Mouse (Mus musculus): ENCODE data around the gene Gm20403. TPM values are rescaled to one million over a fixed set of nuclear protein-coding genes. Genes with fewer than 3 reads are reported as not detected.

Gm20403 gene
- total and polyA plus RNA-seq, 3 experiments = not detected

DNA sequence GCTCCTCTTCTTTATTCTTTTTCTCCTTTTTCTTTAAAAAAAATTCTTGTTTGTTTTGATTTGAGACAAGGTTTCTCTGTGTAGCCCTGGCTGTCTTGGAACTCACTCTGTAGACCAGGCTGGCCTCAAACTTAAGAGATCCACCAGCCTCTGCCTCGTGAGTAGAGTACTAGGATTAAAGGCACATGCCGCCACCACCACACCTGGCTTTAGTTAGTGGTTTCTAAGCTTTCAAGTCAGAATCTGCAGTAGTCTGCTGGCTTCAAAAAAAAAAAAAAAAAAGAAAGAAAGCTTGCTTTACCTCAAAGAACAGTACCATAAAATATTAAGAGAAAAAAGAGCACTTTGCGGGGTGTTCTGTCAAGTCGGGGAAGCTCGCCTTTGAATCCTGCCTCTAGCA is 29.1 kb upstream of the Gm20403 start:
- Histone ChIP-seq H3K4me2 (ENCODE audit: insufficient read depth, low read depth, poor library complexity, severe bottlenecking) (no peak overlapping the region), H3K36me3 (replicated peaks in 1 of 2; ENCODE audit: control insufficient read depth in 1 of 2, insufficient read depth in 1 of 2, low read length in 1 of 2) (no peaks in the 10 kb centered on the region), H3K9me3 (replicated peaks; ENCODE audit: low read length) (no peaks in the 10 kb centered on the region), H3K27ac (ENCODE audit: insufficient read depth, low read depth) (no peak overlapping the region), H3K27me3 (replicated peaks) (no peaks in the 10 kb centered on the region), H3K9ac (ENCODE audit: insufficient read depth, low read depth) (no peak overlapping the region), H3K79me2 (replicated peaks; ENCODE audit: control insufficient read depth, extremely low read depth, insufficient read depth, poor library complexity, severe bottlenecking) (no peaks in the 10 kb centered on the region), H3K4me1 (ENCODE audit: control insufficient read depth in 1 of 2, insufficient read depth in 2 of 2) (peaks cover 7 to 52% of the 10 kb centered on the region in 2 experiments; a peak in 3 of 4 replicates), H3K4me3 (replicated peaks in 1 of 3; ENCODE audit: low read depth in 2 of 3, low read length in 2 of 3, poor library complexity in 1 of 3) (no peak overlapping the region)
- DNase-seq (ENCODE audit: extremely low read depth) = no peak
- dilution Hi-C loops (cut with MboI; ENCODE audit: extremely low pct_ligation_motif_present, extremely low pct_unique_long_range_greater_than_20kb, low sequenced_read_pairs) (no loop called here), in situ Hi-C loops (cut with MboI; ENCODE audit: low pct_ligation_motif_present, low pct_unique_long_range_greater_than_20kb, low sequenced_read_pairs) (no loop called here)
- TF ChIP-seq ZNF384 (IDR thresholded peaks at IDR 0.05; ENCODE audit: low read depth, low read length) = peak; percentile 73
- no peak for TF ChIP-seq ZC3H11A (IDR thresholded peaks at IDR 0.05; ENCODE audit: low read depth, low read length)
- TF ChIP-seq NELFE (IDR thresholded peaks at IDR 0.05; ENCODE audit: low read depth, low read length) = no peak

DNA sequence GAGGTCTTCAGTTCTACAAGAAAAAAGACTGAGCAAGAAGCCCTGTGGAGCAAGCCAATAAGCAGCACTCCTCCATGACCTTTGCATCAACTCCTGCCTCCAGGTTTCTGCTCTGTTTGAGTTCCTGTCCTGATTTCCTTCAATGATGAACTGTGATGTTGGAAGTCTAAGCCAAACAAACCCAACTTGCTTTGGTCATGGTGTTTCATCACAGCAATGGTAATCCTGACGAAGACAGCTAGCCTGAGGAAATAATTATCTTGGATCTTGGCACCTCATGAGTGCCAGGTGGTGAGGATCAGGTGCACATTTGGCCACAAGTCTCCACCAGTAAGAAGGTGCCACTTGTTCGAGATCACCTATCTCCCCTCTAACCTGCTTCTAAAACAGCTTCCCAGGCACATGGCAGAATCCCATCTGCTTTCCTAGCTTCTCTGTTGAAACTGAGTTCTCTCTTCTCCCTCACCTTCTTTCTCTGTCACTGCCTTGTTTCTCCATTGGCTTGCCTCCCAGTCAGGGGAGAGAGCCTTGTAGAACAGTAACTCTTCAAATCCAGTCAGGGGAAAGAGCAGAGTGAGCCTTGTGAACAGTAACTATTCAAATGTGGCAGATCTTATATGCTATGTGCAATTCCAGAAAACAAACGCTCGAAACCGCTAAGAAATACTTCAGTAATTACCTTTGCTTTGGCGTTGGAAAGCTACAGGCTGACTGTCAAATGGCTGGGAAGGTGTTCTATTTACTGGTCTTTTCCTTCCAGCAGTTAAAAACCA is 27.5 kb upstream of the Gm20403 start, which contains the start of gene Baz1a:
Gene Baz1a, minus strand, starts transcription at position 723 of the 773 bp plus-strand sequence.
- Histone ChIP-seq H3K79me2 (replicated peaks; ENCODE audit: control insufficient read depth, extremely low read depth, insufficient read depth, poor library complexity, severe bottlenecking) (no peaks in the 10 kb centered on the region), H3K4me2 (ENCODE audit: insufficient read depth, low read depth, poor library complexity, severe bottlenecking) (no peak within 1 kb of the TSS), H3K4me3 (replicated peaks in 1 of 3; ENCODE audit: low read depth in 2 of 3, low read length in 2 of 3, poor library complexity in 1 of 3) (no peak within 1 kb of the TSS), H3K36me3 (replicated peaks in 1 of 2; ENCODE audit: control insufficient read depth in 1 of 2, insufficient read depth in 1 of 2, low read length in 1 of 2) (no peaks in the 10 kb centered on the region), H3K27me3 (replicated peaks) (no peaks in the 10 kb centered on the region), H3K9ac (ENCODE audit: insufficient read depth, low read depth) (no peak within 1 kb of the TSS), H3K9me3 (replicated peaks; ENCODE audit: low read length) (no peaks in the 10 kb centered on the region), H3K4me1 (ENCODE audit: control insufficient read depth in 1 of 2, insufficient read depth in 2 of 2) (peaks cover 2 to 39% of the 10 kb centered on the region in 2 experiments; a peak in 3 of 4 replicates), H3K27ac (ENCODE audit: insufficient read depth, low read depth) (no peak within 1 kb of the TSS)
- TF ChIP-seq CHD1 (IDR thresholded peaks at IDR 0.05; ENCODE audit: low read depth, low read length) (no peak), MXI1 (IDR thresholded peaks at IDR 0.05; ENCODE audit: low read depth, low read length) (no peak), SMC3 (IDR thresholded peaks at IDR 0.05; ENCODE audit: low read depth, low read length) (no peak), NRF1 (IDR thresholded peaks at IDR 0.05; ENCODE audit: low read depth, low read length) (no peak), ELF1 (IDR thresholded peaks at IDR 0.05; ENCODE audit: low read depth, low read length) (no peak), ETS1 (conservative IDR thresholded peaks at IDR 0.05; ENCODE audit: low read depth, low read length) (no peak), ZC3H11A (IDR thresholded peaks at IDR 0.05; ENCODE audit: low read depth, low read length) (no peak), USF2 (conservative IDR thresholded peaks at IDR 0.05; ENCODE audit: low read depth, low read length) (no peak), GABPA (IDR thresholded peaks at IDR 0.05; ENCODE audit: insufficient replicate concordance, low read depth, low read length) (no peak), POLR2A (IDR thresholded peaks at IDR 0.05; ENCODE audit: low read depth, low read length) (no peak), TCF12 (IDR thresholded peaks at IDR 0.05; ENCODE audit: low read depth, low read length) (no peak), NELFE (IDR thresholded peaks at IDR 0.05; ENCODE audit: low read depth, low read length) (no peak), USF1 (IDR thresholded peaks at IDR 0.05; ENCODE audit: low read depth, low read length) (no peak)
- no peak for DNase-seq (ENCODE audit: extremely low read depth)
- in situ Hi-C loops (cut with MboI; ENCODE audit: low pct_ligation_motif_present, low pct_unique_long_range_greater_than_20kb, low sequenced_read_pairs) (no loop called here), dilution Hi-C loops (cut with MboI; ENCODE audit: extremely low pct_ligation_motif_present, extremely low pct_unique_long_range_greater_than_20kb, low sequenced_read_pairs) (no loop called here)

All from CH12.LX (cell line).